Mouse (Mus musculus) embryonic facial prominence, embryonic 15.5 days (tissue): ENCODE results near the gene Shank2. TPM values are rescaled to one million over a fixed set of nuclear protein-coding genes. Genes with fewer than 3 reads are reported as not detected.
A peak's percentile ranks its signal among the peaks of the same experiment; 100 is the strongest.

Experiments used
- ATAC-seq: fragments of 200-750 bp; cut with Nextera tagmentation; 2 replicates; pipeline ENCODE4 v1.8.0; 2017; ENCODE audit warnings: low read depth, moderate TSS enrichment; ENCODE audit not compliant: insufficient number of reproducible peaks, low FRiP score, low TSS enrichment
- H3K27ac ChIP-seq: fragments of 300-500 bp; sonication (generic); replicated peaks from 2 replicates; pipeline ENCODE4 v1.5.1; 2015; ENCODE audit warnings: mild to moderate bottlenecking, inconsistent platforms
- H3K27me3 ChIP-seq: fragments of 300-500 bp; sonication (generic); 2 replicates; pipeline ENCODE4 v1.6.1; 2015; ENCODE audit warnings: inconsistent platforms
- H3K36me3 ChIP-seq: fragments of 300-500 bp; sonication (generic); 2 replicates; pipeline ENCODE4 v1.6.1; 2015; ENCODE audit warnings: mild to moderate bottlenecking, inconsistent platforms
- H3K4me1 ChIP-seq: fragments of 300-500 bp; sonication (generic); 2 replicates; pipeline ENCODE4 v1.6.1; 2015; ENCODE audit warnings: inconsistent platforms
- H3K4me2 ChIP-seq: fragments of 300-500 bp; sonication (generic); replicated peaks from 2 replicates; pipeline ENCODE4 v1.6.1; 2015; ENCODE audit warnings: mild to moderate bottlenecking, inconsistent platforms
- H3K4me3 ChIP-seq: fragments of 300-500 bp; sonication (generic); replicated peaks from 2 replicates; pipeline ENCODE4 v1.5.1; 2015; ENCODE audit warnings: mild to moderate bottlenecking, inconsistent platforms
- H3K9ac ChIP-seq: fragments of 300-500 bp; sonication (generic); 2 replicates; pipeline ENCODE4 v1.6.1; 2015; ENCODE audit warnings: inconsistent platforms
- H3K9me3 ChIP-seq: fragments of 300-500 bp; sonication (generic); replicated peaks from 2 replicates; pipeline ENCODE4 v1.6.1; 2016; ENCODE audit warnings: inconsistent platforms
- WGBS: fragments of 180-500 bp; shearing (Covaris S2); methylation state at CpG from one replicate; pipeline ENCODE4 v1.1.7; 2015; 5-methylcytosine and 5-hydroxymethylcytosine counted together
- polyA plus RNA-seq: library from polyadenylated mRNA; unstranded; fragments of >200 nt; fragmentation: Nextera tagmentation; extraction: Ambion mirVana; gene quantifications from 2 replicates; pipeline ENCODE4 v1.2.1, GENCODE M21; 2015

Shank2 gene
- polyA plus RNA-seq, 1 experiment from 2014 or later, result 1.1 TPM

DNA sequence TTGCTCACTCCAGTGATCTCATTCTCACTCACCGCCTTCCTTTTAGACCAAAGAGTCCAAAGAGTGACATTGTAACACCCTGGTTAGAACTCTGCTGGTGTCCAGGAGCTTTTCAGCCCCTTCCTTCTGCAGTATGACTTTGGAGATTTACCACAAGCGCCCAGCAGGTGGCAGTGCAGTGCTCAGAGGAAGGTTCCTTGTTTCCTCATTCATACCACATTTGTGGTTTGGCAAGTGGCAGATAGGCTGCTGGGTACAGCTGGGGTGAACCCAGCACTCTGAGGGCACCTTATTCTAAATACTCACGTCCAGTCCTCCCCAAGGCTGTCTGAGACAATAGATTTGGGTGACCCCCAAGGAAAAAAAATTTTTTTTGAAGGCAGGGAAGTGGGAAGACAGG lies 73.0 kb downstream of the Shank2 start:
- ATAC-seq, result no peak
- Histone ChIP-seq H3K4me2 (no peak overlapping the region), H3K27ac (no peak overlapping the region), H3K9ac (no peak overlapping the region), H3K36me3 (no peaks in the 10 kb centered on the region), H3K4me1 (no peaks in the 10 kb centered on the region), H3K9me3 (no peaks in the 10 kb centered on the region), H3K27me3 (no peaks in the 10 kb centered on the region), H3K4me3 (no peak overlapping the region)
- 19% methylated on average over 3 of the region's 3 CpGs for whole genome bisulfite sequencing

DNA sequence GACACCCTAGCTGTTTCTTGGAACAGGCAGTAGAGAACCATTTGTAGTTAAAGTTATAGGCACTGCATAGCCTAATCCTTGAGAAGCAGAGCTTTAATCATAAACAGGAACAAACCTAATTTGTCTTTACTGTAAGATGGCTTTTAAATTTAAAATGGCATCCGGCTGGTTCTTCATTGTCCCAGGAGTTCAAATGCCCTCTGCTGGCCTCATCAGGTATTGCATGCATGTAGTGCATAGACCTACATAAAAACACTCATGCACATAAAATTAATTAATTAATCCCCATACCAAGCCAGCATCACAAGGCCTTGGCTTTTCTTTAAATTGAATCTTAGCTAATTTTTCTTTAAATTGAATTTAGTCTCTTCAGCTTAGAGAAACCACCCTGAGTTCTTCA lies 76.9 kb downstream of the Shank2 start:
- no peak overlapping the region for H3K4me3 ChIP-seq
- H3K9me3 ChIP-seq, result no peaks in the 10 kb centered on the region
- H3K36me3 ChIP-seq, result no peaks in the 10 kb centered on the region
- H3K27ac ChIP-seq, result no peak overlapping the region
- H3K9ac ChIP-seq, result no peak overlapping the region
- no peak overlapping the region for H3K4me2 ChIP-seq
- H3K4me1 ChIP-seq, result no peaks in the 10 kb centered on the region
- no peak for ATAC-seq
- 62% methylated on average over 1 of the region's 1 CpGs for WGBS
- H3K27me3 ChIP-seq, result no peaks in the 10 kb centered on the region

DNA sequence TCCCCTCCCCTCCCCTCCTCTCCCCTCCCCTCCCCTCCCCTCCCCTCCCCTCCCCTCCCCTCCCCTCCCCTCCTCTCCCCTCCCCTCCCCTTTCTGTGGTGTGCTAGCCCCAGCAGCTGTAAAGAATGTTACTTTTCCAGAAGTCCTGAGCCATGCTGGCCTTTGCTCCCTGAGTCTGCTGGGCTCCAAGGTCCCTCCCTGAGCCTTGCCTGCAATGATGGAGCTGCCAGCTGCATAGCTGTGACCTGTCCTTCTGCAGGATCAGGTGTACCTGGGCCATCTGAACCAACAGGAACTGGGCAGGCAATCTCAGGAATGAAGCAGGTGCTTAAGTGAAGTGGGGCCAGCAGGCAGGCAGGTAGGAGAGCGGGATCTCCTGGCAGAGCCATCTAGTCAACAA lies 78.1 kb downstream of the Shank2 start:
- Histone ChIP-seq H3K4me2 (no peak overlapping the region), H3K9ac (no peak overlapping the region), H3K27ac (no peak overlapping the region), H3K4me1 (no peaks in the 10 kb centered on the region), H3K9me3 (no peaks in the 10 kb centered on the region), H3K27me3 (no peaks in the 10 kb centered on the region), H3K36me3 (no peaks in the 10 kb centered on the region), H3K4me3 (no peak overlapping the region)
- WGBS, result 81% methylated on average over 1 of the region's 1 CpGs
- no peak for ATAC-seq

DNA sequence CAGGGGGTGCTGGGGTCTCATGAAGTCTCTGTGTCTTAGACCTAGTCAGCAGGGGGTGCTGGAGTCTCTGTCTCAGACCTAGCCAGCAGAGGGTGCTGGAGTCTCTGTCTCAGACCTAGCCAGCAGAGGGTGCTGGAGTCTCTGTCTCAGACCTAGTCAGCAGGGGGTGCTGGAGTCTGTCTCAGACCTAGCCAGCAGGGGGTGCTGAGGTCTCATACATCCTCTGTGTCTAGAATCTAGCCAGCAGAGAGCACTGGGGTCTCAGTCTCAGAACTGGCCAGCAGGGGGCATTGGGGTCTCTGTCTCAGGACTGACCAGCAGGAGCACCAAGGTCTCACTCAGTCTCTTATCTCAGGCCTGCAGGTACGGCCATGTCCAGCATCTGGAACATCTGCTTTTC lies 79.7 kb downstream of the Shank2 start:
- ATAC-seq, result 0 out of 2 replicates have a peak, but pooled peaks have one; percentile 3

DNA sequence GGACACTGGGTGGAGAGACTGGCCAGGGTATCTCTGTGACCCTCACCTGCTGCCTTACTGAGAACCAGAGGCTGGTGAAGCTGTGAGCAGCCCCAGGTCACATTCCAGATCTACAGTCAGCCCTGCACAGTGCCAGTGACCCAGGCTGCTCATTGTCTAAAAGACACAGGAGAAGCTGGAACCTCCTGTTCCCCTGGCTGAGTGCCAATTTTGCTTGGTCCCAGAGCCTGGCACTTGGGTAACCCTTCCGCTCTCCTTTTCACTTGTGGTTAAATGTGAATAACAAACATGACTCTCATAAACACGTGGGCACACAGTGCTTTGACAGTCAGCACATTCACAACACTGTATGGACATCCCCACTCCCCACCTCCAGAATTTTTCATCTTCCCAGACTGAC lies 80.2 kb downstream of the Shank2 start:
- Histone ChIP-seq H3K9me3 (no peaks in the 10 kb centered on the region), H3K27ac (no peak overlapping the region), H3K4me2 (no peak overlapping the region), H3K4me3 (no peak overlapping the region), H3K4me1 (no peaks in the 10 kb centered on the region), H3K9ac (no peak overlapping the region), H3K36me3 (no peaks in the 10 kb centered on the region), H3K27me3 (no peaks in the 10 kb centered on the region)
- 69% methylated on average over 2 of the region's 2 CpGs for WGBS
- ATAC-seq, result no peak

More for the DNA sequence above, 79.7 kb downstream of the Shank2 start:
- no peak overlapping the region for H3K4me3 ChIP-seq
- H3K27me3 ChIP-seq, result no peaks in the 10 kb centered on the region
- no peaks in the 10 kb centered on the region for H3K36me3 ChIP-seq
- no peak overlapping the region for H3K9ac ChIP-seq
- no peaks in the 10 kb centered on the region for H3K4me1 ChIP-seq
- WGBS, result 75% methylated on average over 1 of the region's 1 CpGs
- no peak overlapping the region for H3K27ac ChIP-seq
- H3K9me3 ChIP-seq, result no peaks in the 10 kb centered on the region
- no peak overlapping the region for H3K4me2 ChIP-seq

DNA sequence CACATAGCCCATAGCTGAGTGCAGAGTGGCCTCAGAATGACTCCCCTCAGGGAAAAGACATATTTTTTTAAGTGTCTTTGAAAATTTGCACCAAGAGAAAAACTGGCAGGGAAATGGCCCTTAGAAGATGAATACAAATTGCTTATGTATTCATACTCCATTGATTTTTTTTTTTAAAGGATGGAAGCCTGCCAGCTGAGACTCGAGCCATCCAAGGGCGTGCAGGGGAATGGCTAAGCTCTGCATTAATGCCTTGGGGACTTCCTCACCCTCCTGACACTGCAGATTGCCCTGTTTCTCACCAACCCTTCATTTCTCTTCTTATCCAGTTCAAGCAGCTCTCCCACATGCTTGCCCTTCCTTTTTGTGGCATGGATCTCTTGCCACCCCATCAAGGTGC lies 85.5 kb downstream of the Shank2 start:
- Histone ChIP-seq H3K9me3 (no peaks in the 10 kb centered on the region), H3K36me3 (no peaks in the 10 kb centered on the region), H3K4me2 (no peak overlapping the region), H3K4me1 (no peaks in the 10 kb centered on the region), H3K9ac (no peak overlapping the region), H3K27ac (no peak overlapping the region), H3K4me3 (no peak overlapping the region), H3K27me3 (no peaks in the 10 kb centered on the region)
- ATAC-seq, result no peak
- 30% methylated on average over 2 of the region's 2 CpGs for WGBS

DNA sequence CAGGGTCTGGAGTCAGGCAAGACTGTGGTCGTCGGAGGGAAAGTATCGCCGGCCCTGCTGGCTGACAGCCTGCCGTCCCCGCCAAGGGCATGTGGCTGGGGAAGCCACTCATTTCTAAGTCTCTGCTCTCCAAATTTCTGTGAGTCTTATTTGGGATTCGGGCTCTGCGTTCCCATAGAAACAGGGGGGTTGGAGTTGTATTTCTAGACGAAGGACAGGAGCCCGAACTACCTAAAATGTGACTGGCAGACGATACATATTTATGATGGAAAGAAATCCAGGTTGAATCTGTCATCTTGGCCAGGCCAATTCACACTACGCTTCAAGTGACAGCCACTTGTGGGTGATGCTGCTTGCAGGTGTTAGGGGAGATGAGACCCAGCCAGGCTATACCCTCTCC lies 92.4 kb downstream of the Shank2 start:
- no peaks in the 10 kb centered on the region for H3K36me3 ChIP-seq
- WGBS, result 80% methylated on average over 12 of the region's 12 CpGs
- H3K4me3 ChIP-seq, result no peak overlapping the region
- no peaks in the 10 kb centered on the region for H3K27me3 ChIP-seq
- H3K9me3 ChIP-seq, result no peaks in the 10 kb centered on the region
- no peak for ATAC-seq
- H3K4me1 ChIP-seq, result no peaks in the 10 kb centered on the region
- no peak overlapping the region for H3K27ac ChIP-seq
- H3K9ac ChIP-seq, result no peak overlapping the region
- no peak overlapping the region for H3K4me2 ChIP-seq

DNA sequence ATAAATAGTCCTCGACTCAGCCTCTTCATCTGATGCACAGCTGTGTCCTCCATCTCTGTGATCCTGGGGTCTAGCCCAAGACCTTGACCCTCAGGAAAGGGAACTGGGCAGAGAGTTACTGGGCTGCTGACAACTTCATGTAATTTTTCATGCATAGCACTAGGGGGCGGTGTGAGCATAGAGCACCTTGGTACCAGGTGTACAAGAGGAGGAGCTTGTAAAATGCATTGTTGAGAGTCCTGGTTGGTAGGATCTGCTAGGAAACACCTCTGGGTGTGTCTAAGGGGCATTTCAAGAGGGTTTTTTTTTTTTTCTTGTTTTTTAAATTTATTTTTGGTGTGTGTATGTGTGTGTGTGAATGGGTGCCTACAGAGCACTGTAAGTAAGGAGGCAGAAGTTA lies 95.6 kb downstream of the Shank2 start:
- Histone ChIP-seq H3K4me1 (no peaks in the 10 kb centered on the region), H3K36me3 (no peaks in the 10 kb centered on the region), H3K9me3 (no peaks in the 10 kb centered on the region), H3K9ac (no peak overlapping the region), H3K4me3 (no peak overlapping the region), H3K27me3 (no peaks in the 10 kb centered on the region), H3K27ac (no peak overlapping the region), H3K4me2 (no peak overlapping the region)
- 9% methylated on average over 2 of the region's 2 CpGs for WGBS
- no peak for ATAC-seq

DNA sequence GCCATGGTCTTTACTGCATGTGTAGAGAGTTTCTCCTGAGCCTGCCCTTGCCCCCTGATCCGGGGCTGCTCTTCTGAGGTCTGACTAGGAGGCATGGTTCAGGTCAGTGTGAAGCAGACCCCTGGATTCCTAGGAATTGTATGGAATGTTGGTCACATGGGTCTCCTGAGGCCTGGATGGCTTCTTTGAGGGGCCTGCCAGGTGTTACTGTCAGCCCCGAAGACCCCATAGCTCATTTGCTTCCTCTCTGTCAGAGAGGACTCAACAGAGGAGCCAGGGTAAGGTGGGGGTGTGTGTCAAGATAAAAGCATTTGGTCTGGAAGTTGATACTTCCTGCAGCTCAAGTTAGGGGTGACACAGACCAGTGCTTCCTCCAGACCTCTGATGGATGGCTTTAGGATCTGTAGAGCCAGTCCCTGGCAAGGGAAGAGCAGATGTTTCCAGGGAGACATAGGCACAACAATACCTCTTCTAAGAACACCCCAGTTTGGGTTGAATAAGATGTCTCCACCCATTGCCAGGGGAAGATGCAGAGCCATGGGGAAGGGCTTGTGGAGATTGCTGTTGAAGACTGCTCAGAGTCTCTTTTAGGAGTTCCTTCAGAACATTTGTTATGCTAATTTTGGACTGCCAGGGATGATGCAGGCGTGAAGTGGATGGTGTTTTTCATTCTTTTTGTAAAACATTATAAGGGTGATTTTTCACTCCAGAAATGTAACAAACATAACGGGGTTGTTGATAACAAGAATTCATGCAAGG lies 100.7 kb downstream of the Shank2 start:
- Histone ChIP-seq H3K4me2 (no peak overlapping the region), H3K9me3 (no peaks in the 10 kb centered on the region)

DNA sequence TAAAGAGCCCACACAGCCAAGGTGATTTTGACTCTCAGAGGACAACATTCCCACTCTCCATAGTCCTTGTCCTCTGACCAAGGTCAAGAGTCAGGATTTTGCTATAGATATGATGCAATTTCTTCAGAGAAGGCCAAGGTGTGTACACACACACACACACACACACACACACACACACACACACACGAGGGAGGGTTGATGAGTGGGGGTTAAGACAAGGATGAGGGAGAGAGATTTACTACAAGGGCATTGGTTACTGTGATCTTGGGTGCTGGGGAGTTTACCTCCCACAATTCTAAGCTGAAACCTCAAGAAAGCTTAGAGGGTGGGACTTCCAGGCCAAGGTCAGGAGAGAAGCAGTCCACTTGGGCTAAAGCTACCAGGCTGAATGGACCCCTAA lies 104.2 kb downstream of the Shank2 start:
- WGBS, result 38% methylated on average over 1 of the region's 1 CpGs
- H3K9me3 ChIP-seq, result no peaks in the 10 kb centered on the region
- H3K27me3 ChIP-seq, result no peaks in the 10 kb centered on the region

More for the DNA sequence above, 100.7 kb downstream of the Shank2 start:
- no peak overlapping the region for H3K4me3 ChIP-seq
- H3K4me1 ChIP-seq, result no peaks in the 10 kb centered on the region
- WGBS, result 56% methylated on average over 4 of the region's 4 CpGs
- no peak for ATAC-seq
- H3K9ac ChIP-seq, result no peak overlapping the region
- no peaks in the 10 kb centered on the region for H3K27me3 ChIP-seq
- no peak overlapping the region for H3K27ac ChIP-seq
- no peaks in the 10 kb centered on the region for H3K36me3 ChIP-seq

DNA sequence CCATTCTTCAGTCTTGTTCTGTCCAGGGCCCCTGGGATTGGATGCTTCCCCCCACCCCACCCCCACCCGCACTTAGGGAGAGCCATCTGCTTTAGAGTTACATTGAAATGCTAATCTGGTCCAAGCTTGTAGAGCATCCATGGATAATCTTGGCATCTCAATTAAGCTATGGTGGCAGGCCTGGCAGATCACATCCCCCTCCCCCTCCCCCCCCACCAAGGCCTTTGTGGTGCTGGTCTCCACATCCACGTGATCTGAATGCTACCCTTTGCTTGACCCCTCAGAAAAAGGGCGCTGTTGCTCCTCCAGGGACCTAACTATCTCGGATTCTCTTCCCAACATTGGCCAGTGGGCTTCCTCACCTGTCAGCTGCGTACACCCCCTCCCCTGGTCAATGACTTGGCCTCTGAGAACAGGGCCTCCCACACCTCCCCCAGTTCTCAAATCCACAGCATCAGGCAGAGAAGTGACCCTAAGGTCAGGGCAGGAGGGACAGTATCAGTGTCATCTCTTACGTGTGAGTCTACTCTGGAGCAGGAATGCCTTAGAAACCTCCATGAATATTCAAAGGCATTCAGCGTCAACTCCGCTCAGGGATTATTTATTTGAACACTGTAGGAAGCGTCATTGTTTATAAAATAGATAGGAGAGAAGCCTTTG lies 104.8 kb downstream of the Shank2 start:
- Histone ChIP-seq H3K9ac (no peak overlapping the region), H3K27me3 (no peaks in the 10 kb centered on the region), H3K27ac (no peak overlapping the region), H3K9me3 (no peaks in the 10 kb centered on the region), H3K4me3 (no peak overlapping the region), H3K4me2 (no peak overlapping the region), H3K4me1 (no peaks in the 10 kb centered on the region), H3K36me3 (no peaks in the 10 kb centered on the region)
- ATAC-seq, result no peak
- WGBS, result 34% methylated on average over 9 of the region's 9 CpGs

More for the DNA sequence above, 104.2 kb downstream of the Shank2 start:
- no peak overlapping the region for H3K4me2 ChIP-seq
- no peak overlapping the region for H3K4me3 ChIP-seq
- no peak for ATAC-seq
- no peaks in the 10 kb centered on the region for H3K4me1 ChIP-seq
- no peak overlapping the region for H3K27ac ChIP-seq
- no peak overlapping the region for H3K9ac ChIP-seq
- H3K36me3 ChIP-seq, result no peaks in the 10 kb centered on the region

DNA sequence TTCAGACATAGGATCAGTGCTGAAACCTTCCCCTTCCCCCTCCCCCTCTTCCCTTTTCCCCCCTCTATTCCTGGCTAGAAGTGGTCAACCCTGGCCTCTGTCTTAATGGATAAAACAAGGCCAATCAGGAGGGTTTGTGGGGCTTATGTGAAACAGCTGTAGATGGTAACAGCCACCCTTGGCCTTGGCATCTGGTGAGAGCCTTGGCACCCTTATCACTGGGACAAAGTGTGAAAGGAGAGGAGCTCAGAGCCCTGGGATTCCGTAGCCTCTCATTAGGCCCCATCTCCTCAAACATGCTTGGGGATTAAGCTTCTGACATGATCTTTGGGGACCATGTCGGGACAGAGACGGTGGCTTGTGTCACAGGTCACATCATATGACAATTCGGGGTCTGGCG lies 106.4 kb downstream of the Shank2 start:
- ATAC-seq, result no peak
- no peaks in the 10 kb centered on the region for H3K9me3 ChIP-seq
- no peak overlapping the region for H3K9ac ChIP-seq
- WGBS, result 84% methylated on average over 5 of the region's 5 CpGs
- no peak overlapping the region for H3K4me2 ChIP-seq
- no peaks in the 10 kb centered on the region for H3K36me3 ChIP-seq
- no peaks in the 10 kb centered on the region for H3K4me1 ChIP-seq
- H3K27me3 ChIP-seq, result no peaks in the 10 kb centered on the region
- H3K4me3 ChIP-seq, result no peak overlapping the region
- H3K27ac ChIP-seq, result no peak overlapping the region
